Mouse (Mus musculus): ENCODE data around the gene Rabac1.

DNA sequence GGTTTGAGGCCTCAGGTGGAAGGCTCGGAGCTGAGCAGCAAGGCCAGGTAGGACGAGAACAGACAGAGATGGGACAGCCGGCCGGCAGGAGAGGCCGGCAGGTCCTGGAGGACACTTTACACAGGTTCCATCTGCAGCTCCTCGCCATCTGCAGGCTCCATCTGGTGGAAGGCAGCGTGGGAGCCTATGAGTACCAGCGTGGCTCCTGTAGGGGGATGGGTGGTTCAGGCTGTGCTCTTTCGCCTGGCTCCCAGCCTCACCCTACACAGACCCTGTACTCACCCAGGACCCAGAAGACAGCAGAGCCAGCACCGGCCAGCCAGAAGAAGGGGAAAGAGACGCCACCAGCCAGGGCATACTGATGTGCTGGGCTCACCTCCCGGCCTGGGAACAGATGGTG lies 2.7 kb downstream of the Rabac1 start:
- TF ChIP-seq GATA1 (IDR thresholded peaks at IDR 0.05; ENCODE audit: borderline replicate concordance, low read length), result no peak
- TF ChIP-seq FLI1 (IDR thresholded peaks at IDR 0.05; ENCODE audit: low read length), result no peak

Measured in megakaryocyte, embryonic 14.5 days (primary cell).